Mouse (Mus musculus): Measurements from ENCODE around the gene Fbln5.

DNA sequence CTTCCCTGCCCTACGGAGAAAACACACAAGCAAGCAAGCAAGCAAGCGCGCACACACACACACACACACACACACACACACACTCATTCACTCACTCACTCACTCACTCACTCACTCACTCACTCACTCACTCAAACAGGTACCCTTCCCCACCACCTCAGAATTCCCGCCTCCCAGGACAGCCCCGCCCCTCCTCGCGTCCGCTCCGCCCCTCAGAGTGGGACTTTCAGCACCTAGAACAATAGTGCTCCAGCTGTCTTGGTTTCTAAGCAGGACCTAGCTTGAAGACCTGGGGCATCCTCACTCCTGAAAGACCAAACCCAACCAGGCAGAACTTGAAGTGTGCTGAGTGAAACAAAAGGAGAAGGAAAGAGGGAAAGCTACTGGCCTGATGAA lies 100.1 kb downstream of the Fbln5 start:
- TF ChIP-seq CTCF (IDR thresholded peaks at IDR 0.05; ENCODE audit: low read depth): no peak
- no peak for TF ChIP-seq EP300 (IDR thresholded peaks at IDR 0.05; ENCODE audit: low read depth)

Measured in liver, embryonic 14.5 days (tissue).